Mouse (Mus musculus): ENCODE measurements around the gene Tax1bp1.

Gene Tax1bp1

DNA sequence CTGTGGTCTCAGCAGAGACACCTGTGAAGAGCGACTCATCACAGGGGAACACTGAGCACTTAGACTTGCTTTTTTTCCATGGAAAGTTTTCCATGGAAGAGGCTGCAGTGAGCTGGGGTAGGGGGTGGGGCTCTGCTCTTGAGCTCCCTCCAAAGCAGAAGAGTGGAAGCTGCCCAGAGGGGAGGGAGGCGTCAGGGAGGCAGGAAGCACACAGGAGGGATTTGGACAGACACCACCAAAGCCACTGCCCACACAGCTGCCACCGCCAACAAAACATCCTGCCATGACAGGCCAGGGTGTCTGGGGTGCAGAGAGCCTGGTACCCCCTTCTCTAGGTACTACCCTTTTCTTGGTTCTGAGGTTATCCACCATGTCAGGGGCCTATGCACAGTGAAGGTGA is 61.8 kb downstream of the Tax1bp1 start:
- no peak for TF ChIP-seq GATA4 (IDR thresholded peaks at IDR 0.05; ENCODE audit: insufficient replicate concordance, low read length)

GRCm38 (mm10) chr6:52775956-52776355 is 62.4 kb downstream of the Tax1bp1 start:
- no peak for TF ChIP-seq GATA4 (IDR thresholded peaks at IDR 0.05; ENCODE audit: insufficient replicate concordance, low read length)

DNA sequence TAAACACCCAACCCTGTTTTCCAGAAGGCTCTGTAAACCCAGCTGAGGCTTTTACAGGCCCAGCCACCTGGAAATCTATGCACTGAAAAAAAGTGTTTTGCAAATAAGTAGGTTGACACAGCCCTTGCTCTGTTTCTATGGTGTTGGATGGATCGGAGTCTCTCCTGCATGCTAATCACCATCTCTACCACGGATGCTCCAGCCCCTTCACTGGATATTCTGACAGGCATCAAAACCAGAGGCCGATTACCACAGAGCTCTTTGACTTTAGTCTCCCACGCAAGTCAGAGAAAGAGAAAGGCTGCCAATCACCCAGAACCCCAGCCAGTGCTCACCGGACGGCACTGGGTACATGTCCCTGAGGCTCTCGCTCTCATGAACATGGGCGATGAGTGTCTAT is 63.5 kb downstream of the Tax1bp1 start:
- no peak for TF ChIP-seq GATA4 (IDR thresholded peaks at IDR 0.05; ENCODE audit: insufficient replicate concordance, low read length)

DNA sequence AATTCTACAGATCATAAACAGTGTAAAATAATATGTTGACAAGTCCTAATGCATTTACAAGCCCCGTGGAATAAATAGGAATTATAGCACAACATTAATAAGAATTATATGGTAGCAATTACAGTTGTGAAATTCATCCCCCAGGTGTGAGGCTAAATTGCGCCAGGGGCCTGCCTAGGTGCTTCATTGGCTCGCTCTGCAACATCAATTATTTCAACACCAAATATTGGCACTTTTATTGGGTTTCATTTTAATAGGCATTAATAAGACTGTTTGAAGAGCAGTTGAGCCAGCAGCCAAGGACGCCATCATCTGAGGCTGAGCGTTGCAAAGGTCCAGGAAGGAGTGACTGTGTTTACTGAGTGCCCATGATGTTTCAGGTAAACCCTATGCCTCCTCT is 65.0 kb downstream of the Tax1bp1 start:
- no peak for TF ChIP-seq GATA4 (IDR thresholded peaks at IDR 0.05; ENCODE audit: insufficient replicate concordance, low read length)

GRCm38 (mm10) chr6:52779546-52779945 is 66.0 kb downstream of the Tax1bp1 start:
- no peak for TF ChIP-seq GATA4 (IDR thresholded peaks at IDR 0.05; ENCODE audit: insufficient replicate concordance, low read length)

GRCm38 (mm10) chr6:52790316-52790715 is 76.8 kb downstream of the Tax1bp1 start:
- no peak for TF ChIP-seq GATA4 (IDR thresholded peaks at IDR 0.05; ENCODE audit: insufficient replicate concordance, low read length)

DNA sequence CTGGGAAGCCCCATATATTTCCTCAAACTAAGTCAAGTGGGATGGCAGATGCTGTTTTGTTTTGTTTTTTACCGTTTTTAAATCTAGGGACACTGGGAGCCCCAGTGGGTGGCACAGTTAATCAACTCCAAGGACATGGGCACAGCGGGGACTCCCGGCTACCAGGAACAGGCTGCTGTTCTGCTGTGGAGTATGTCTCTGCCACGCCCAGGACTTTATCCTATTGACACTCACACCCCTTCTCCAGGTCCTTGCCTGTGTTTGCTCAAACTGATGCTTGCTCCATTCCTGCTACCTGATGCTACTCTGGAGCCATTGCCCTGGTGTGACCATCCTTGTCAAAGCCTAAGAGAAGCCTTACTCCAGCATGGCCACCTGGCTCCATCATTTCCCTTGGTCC is 77.3 kb downstream of the Tax1bp1 start:
- no peak for TF ChIP-seq GATA4 (IDR thresholded peaks at IDR 0.05; ENCODE audit: insufficient replicate concordance, low read length)

DNA sequence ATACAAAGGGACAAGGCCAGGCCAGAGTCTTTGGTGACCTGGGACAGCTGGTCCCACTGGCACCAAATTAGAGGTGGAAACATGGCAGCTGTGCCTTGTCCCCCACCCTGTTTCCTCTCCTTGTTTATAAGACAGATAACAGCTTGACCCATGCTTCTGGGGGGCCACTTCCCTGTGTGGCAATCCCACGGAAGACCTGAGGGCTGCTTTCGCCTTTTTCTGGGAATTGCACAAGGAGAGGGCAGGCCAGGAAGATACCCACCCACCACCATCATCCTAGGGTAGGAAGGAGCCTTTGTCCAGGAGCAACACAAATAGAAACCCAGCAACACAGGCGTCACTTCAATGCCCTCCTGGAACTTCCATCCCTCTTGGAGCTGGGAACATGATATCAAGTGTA is 78.9 kb downstream of the Tax1bp1 start:
- TF ChIP-seq GATA4 (IDR thresholded peaks at IDR 0.05; ENCODE audit: insufficient replicate concordance, low read length) = no peak

- no peak for TF ChIP-seq GATA4 (IDR thresholded peaks at IDR 0.05; ENCODE audit: insufficient replicate concordance, low read length)
These were observed 81.7 kb downstream of the Tax1bp1 start for GRCm38 (mm10) chr6:52795029-52795841.

- no peak for TF ChIP-seq GATA4 (IDR thresholded peaks at IDR 0.05; ENCODE audit: insufficient replicate concordance, low read length)
These were observed 82.6 kb downstream of the Tax1bp1 start for GRCm38 (mm10) chr6:52796035-52796598.

GRCm38 (mm10) chr6:52796691-52797090 is 83.2 kb downstream of the Tax1bp1 start:
- no peak for TF ChIP-seq GATA4 (IDR thresholded peaks at IDR 0.05; ENCODE audit: insufficient replicate concordance, low read length)

GRCm38 (mm10) chr6:52797252-52797800 is 83.8 kb downstream of the Tax1bp1 start:
- TF ChIP-seq GATA4 (IDR thresholded peaks at IDR 0.05; ENCODE audit: insufficient replicate concordance, low read length) = no peak

DNA sequence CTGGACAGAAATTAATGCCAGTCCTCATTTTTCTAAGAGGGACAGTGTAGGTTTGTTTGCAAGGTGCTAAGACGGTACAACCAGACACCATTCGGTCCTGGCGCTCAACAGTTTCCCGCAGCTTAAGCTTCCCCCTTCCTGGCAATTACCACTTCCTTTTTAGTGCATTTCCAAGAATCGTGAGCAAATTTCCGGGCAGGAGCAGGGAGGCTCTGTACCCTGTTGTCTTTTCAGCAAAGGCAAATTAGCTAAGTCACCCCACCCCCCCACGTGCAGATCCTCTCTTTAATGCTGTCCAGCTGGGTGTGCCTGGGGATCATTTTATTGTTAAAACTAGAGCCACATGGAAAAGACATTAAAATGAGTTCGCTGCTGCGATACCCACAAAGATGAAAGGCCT is 88.7 kb downstream of the Tax1bp1 start:
- TF ChIP-seq GATA4 (IDR thresholded peaks at IDR 0.05; ENCODE audit: insufficient replicate concordance, low read length) = no peak

DNA sequence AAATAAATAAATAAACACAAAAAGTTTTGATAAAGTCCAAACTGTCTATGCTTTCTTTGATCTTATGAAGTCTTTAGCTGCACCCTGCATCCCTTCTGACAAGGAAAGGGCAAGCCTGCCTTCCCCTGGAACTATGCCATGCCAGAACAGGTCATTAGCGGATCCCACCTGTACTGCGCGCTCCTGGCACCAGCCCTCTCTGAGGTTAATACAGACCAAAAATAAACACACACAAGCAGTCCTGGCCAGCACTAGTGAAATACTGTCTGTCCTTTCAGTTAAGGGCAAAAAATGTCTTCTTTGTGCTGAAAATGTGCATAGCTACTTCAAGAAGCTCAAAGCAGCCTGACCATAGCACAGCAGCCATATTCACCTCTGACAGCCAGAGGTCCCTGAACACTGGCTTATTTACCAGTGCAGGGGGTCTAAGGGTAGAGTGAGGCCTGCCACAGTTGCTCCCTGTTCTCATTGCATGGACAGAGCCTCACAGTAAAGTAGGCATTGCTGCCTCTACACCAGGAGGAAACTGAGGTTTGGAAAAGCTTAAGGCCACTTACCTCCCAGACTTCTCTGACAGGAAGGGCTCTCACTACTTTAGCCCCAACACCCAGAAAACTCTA is 91.8 kb downstream of the Tax1bp1 start:
- TF ChIP-seq GATA4 (IDR thresholded peaks at IDR 0.05; ENCODE audit: insufficient replicate concordance, low read length) = no peak

Data from liver, adult (tissue).